Mouse (Mus musculus) erythroblast, embryonic 14.5 days (primary cell): ENCODE results near the gene Surf1. TPM values are rescaled to one million over a fixed set of nuclear protein-coding genes. Genes with fewer than 3 reads are reported as not detected.

ENCODE experiments used
- H3K27me3 ChIP-seq: 2 replicates; pipeline ENCODE4 v1.6.1; 2012; ENCODE audit warnings: inconsistent platforms; ENCODE audit not compliant: control insufficient read depth
- H3K36me3 ChIP-seq: 2 replicates; pipeline ENCODE4 v1.6.1; 2012; ENCODE audit warnings: mild to moderate bottlenecking, inconsistent platforms; ENCODE audit not compliant: control insufficient read depth
- H3K4me1 ChIP-seq: 2 replicates; pipeline ENCODE4 v1.6.1; 2012; ENCODE audit warnings: inconsistent platforms; ENCODE audit not compliant: control insufficient read depth
- H3K4me3 ChIP-seq: replicated peaks from 2 replicates; pipeline ENCODE3; 2012; ENCODE audit warnings: moderate library complexity, mild to moderate bottlenecking, inconsistent platforms
- H3K9me3 ChIP-seq: 2 replicates; pipeline ENCODE4 v1.6.1; 2012; ENCODE audit warnings: low read length, inconsistent platforms, mixed read lengths; ENCODE audit not compliant: control insufficient read depth
- GATA1 ChIP-seq: IDR thresholded peaks from 2 replicates; pipeline ENCODE4 v1.6.1; 2012; ENCODE audit warnings: low read length, inconsistent platforms, mixed read lengths
- TAL1 ChIP-seq: IDR thresholded peaks from 3 replicates; pipeline ENCODE4 v1.6.1; 2012; ENCODE audit warnings: low read length, inconsistent platforms, mixed read lengths
- polyA plus RNA-seq: library from polyadenylated mRNA; stranded (reverse); fragments of >175 nt; gene quantifications from 2 replicates; pipeline ENCODE4 v1.2.3, GENCODE M21; 2012

The Surf1 gene
- polyA plus RNA-seq, 1 experiment: 1.7 TPM

- H3K9me3 ChIP-seq: no peaks in the 10 kb centered on the region
- no peaks in the 10 kb centered on the region for H3K4me1 ChIP-seq
- TF ChIP-seq TAL1 (no peak), GATA1 (no peak)
- H3K36me3 ChIP-seq: peaks cover 91% of the 10 kb centered on the region
- H3K27me3 ChIP-seq: no peaks in the 10 kb centered on the region
- H3K4me3 ChIP-seq: no peak overlapping the region
Measured at GRCm38 (mm10) chr2:26952193-26952592, 35.9 kb upstream of the Surf1 start.

DNA sequence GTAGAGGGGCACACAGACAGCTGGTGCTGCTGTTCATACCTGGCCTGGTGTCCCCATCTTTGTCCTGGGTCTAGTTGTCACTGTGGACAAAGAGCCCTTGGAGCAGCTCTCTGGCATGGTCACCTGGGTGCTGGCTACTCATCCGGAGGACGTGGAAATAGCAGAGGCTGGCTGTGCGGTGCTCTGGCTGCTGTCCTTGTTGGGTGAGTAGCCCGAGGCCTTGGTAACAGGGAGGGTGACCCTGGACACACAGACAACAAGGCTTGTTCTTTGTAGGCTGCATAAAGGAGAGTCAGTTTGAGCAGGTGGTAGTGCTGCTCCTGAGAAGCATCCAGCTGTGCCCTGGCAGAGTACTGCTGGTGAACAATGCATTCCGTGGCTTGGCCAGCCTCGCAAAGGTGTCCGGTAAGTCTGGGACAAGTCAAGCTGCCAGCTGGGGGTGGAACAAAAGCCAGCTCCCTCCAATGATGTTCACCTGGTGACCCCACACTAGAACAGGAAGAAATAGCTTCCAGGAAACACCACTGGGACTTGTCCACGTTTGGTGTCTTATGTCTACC lies 35.1 kb upstream of the Surf1 start:
- peaks cover 85% of the 10 kb centered on the region for H3K36me3 ChIP-seq
- H3K4me3 ChIP-seq: no peak overlapping the region
- no peaks in the 10 kb centered on the region for H3K9me3 ChIP-seq
- H3K27me3 ChIP-seq: no peaks in the 10 kb centered on the region
- TF ChIP-seq GATA1: no peak
- TF ChIP-seq TAL1: no peak
- no peaks in the 10 kb centered on the region for H3K4me1 ChIP-seq

GRCm38 (mm10) chr2:26950411-26950810 lies 34.1 kb upstream of the Surf1 start:
- TF ChIP-seq TAL1 (no peak), GATA1 (no peak)
- Histone ChIP-seq H3K4me1 (no peaks in the 10 kb centered on the region), H3K4me3 (no peak overlapping the region), H3K27me3 (no peaks in the 10 kb centered on the region), H3K36me3 (peaks cover 76% of the 10 kb centered on the region), H3K9me3 (no peaks in the 10 kb centered on the region)

- peaks cover 2% of the 10 kb centered on the region; the same call in 1 of the 2 replicates for H3K4me1 ChIP-seq
- H3K4me3 ChIP-seq: no peak overlapping the region
- no peaks in the 10 kb centered on the region for H3K27me3 ChIP-seq
- H3K36me3 ChIP-seq: peaks cover 9% of the 10 kb centered on the region
- TF ChIP-seq TAL1 (no peak), GATA1 (no peak)
- H3K9me3 ChIP-seq: no peaks in the 10 kb centered on the region
Measured at GRCm38 (mm10) chr2:26943253-26943652, 26.9 kb upstream of the Surf1 start.

- no peak for TF ChIP-seq GATA1
- no peak for TF ChIP-seq TAL1
Measured at GRCm38 (mm10) chr2:26941539-26941938, 25.2 kb upstream of the Surf1 start.

GRCm38 (mm10) chr2:26936425-26936824 lies 20.1 kb upstream of the Surf1 start:
- no peaks in the 10 kb centered on the region for H3K9me3 ChIP-seq
- TF ChIP-seq TAL1 (no peak), GATA1 (no peak)
- peaks cover 34% of the 10 kb centered on the region for H3K4me1 ChIP-seq
- H3K36me3 ChIP-seq: peaks cover 4% of the 10 kb centered on the region
- no peak overlapping the region for H3K4me3 ChIP-seq
- H3K27me3 ChIP-seq: no peaks in the 10 kb centered on the region

More at GRCm38 (mm10) chr2:26941539-26941938, 25.2 kb upstream of the Surf1 start:
- H3K27me3 ChIP-seq: no peaks in the 10 kb centered on the region
- H3K9me3 ChIP-seq: no peaks in the 10 kb centered on the region
- H3K36me3 ChIP-seq: peaks cover 2% of the 10 kb centered on the region; the same call in 1 of the 2 replicates
- peaks cover 2% of the 10 kb centered on the region; the same call in 1 of the 2 replicates for H3K4me1 ChIP-seq
- H3K4me3 ChIP-seq: no peak overlapping the region

GRCm38 (mm10) chr2:26935286-26935685 lies 19.0 kb upstream of the Surf1 start:
- TF ChIP-seq TAL1: no peak
- TF ChIP-seq GATA1: no peak
- no peaks in the 10 kb centered on the region for H3K9me3 ChIP-seq

DNA sequence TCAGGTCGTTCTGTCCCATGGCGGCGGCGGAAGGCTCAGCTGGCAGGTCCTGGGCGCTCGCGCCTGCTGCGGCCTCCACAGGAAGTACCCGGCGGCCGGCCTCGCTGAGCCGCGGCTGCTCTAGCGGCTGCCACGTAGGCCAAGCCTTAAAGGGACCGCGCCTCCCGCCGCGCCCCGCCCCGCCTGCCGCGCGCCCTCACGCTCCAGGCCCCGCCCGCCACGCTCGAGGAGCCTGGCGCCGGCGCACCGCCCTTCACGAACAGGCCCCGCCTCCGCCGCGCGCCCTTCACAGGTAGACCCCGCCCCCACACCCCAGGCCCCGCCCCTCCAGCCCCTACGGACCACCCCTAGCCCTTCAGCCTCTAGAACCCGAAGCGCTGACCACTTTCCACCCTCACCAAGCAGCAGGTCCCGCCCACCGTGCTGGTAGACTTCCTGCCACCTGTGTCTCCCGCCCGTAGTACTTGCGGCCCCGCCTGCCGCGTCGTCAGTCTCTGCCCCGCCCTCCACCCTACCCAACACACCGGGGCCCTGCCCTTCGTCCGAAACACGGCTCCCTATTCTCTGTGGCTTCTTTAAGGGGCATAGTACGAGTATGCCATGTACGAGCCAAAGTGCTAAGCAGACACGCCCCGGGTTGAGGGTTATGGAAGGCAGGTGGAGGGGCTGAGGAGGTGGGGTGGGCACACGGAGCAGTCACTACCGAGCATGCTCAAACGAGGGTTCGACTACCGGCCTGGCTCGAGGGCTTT lies 17.1 kb upstream of the Surf1 start, which contains the start of the genes Surf4 and Stkld1:
TSS of gene Surf4 (minus strand) at position 625 of the 752 bp plus-strand sequence.
TSS of gene Stkld1 (plus strand) at position 744 of the 752 bp plus-strand sequence.
- Histone ChIP-seq H3K9me3 (no peaks in the 10 kb centered on the region), H3K36me3 (peaks cover 32% of the 10 kb centered on the region), H3K4me3 (peak within 1 kb of the TSS; percentile 92), H3K4me1 (peaks cover 51% of the 10 kb centered on the region), H3K27me3 (no peaks in the 10 kb centered on the region)
- TF ChIP-seq GATA1: no peak

More at GRCm38 (mm10) chr2:26935286-26935685, 19.0 kb upstream of the Surf1 start:
- Histone ChIP-seq H3K4me1 (peaks cover 46% of the 10 kb centered on the region), H3K36me3 (peaks cover 16% of the 10 kb centered on the region), H3K27me3 (no peaks in the 10 kb centered on the region), H3K4me3 (no peak overlapping the region)

DNA sequence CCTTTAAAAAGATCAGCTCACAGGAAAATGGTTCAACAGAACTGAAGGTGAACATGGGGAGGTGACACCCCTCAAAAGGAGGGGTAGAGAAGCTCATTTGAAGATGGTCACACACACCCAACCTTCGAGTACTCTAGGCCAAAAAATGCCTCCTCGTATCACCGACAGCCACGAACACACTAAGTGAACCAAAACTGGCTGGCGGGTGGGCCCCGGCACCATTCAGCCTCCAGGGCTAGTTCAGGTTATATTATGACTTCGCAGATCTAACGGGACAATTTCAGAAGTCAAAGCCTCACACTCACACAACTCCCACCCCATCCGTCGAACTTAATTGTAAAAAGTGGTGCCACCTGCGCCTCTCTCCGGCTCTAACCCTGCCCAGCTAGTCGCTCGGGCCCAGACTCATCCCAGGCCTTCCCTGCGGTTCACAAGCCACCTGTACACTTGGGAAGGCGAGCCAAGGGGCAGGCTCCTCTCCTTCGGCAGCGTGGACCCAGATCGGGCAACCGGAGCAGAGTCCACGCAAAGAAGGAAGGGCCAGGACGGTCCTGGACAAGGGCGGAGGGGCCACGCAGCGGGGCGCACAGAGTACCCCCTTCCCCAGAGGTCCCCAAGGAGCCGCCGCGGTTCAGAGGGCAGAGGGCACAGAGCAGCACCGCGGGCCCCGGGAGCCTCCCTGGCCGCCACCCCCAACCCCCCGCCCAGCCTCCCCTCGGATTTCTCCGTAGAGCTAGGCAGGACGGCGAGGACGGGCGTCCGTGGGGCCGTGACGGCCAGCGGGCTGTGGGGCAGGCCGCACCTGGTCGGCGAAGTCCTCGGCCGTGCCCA lies 16.4 kb upstream of the Surf1 start:
- no peaks in the 10 kb centered on the region for H3K9me3 ChIP-seq
- peak overlapping the region; percentile 92 for H3K4me3 ChIP-seq
- peaks cover 40% of the 10 kb centered on the region for H3K36me3 ChIP-seq
- H3K4me1 ChIP-seq: peaks cover 56% of the 10 kb centered on the region
- TF ChIP-seq GATA1 (no peak), TAL1 (no peak)
- no peaks in the 10 kb centered on the region for H3K27me3 ChIP-seq
